Mouse (Mus musculus): ENCODE measurements around the gene Swap70.

The Swap70 gene

GRCm38 (mm10) chr7:110237837-110238451 lies 16.4 kb downstream of the Swap70 start:
- in situ Hi-C loops (cut with MboI, MseI): no loop called here

GRCm38 (mm10) chr7:110239590-110239989 lies 18.1 kb downstream of the Swap70 start:
- in situ Hi-C loops (cut with MboI, MseI): no loop called here

- in situ Hi-C loops (cut with MboI, MseI): no loop called here
Measured at GRCm38 (mm10) chr7:110241472-110242289, 20.2 kb downstream of the Swap70 start.

GRCm38 (mm10) chr7:110242290-110242581 lies 20.7 kb downstream of the Swap70 start:
- in situ Hi-C loops (cut with MboI, MseI): no loop called here

GRCm38 (mm10) chr7:110245128-110245527 lies 23.6 kb downstream of the Swap70 start:
- in situ Hi-C loops (cut with MboI, MseI): no loop called here

- in situ Hi-C loops (cut with MboI, MseI): no loop called here
Measured at GRCm38 (mm10) chr7:110246526-110246925, 25.0 kb downstream of the Swap70 start.

- in situ Hi-C loops (cut with MboI, MseI): no loop called here
Measured at GRCm38 (mm10) chr7:110247801-110248200, 26.3 kb downstream of the Swap70 start.

- in situ Hi-C loops (cut with MboI, MseI): no loop called here
Measured at GRCm38 (mm10) chr7:110248677-110249076, 27.2 kb downstream of the Swap70 start.

- in situ Hi-C loops (cut with MboI, MseI): no loop called here
Measured at GRCm38 (mm10) chr7:110253861-110254260, 32.4 kb downstream of the Swap70 start.

- in situ Hi-C loops (cut with MboI, MseI): no loop called here
Measured at GRCm38 (mm10) chr7:110254395-110254794, 32.9 kb downstream of the Swap70 start.

GRCm38 (mm10) chr7:110257059-110257458 lies 35.5 kb downstream of the Swap70 start:
- in situ Hi-C loops (cut with MboI, MseI): no loop called here

GRCm38 (mm10) chr7:110258196-110258950 lies 36.9 kb downstream of the Swap70 start:
- in situ Hi-C loops (cut with MboI, MseI): no loop called here

- in situ Hi-C loops (cut with MboI, MseI): loop anchor here (5.0 kb wide), 1 partner anchor 93 kb away; no protein-coding TSS in a partner anchor
Measured at GRCm38 (mm10) chr7:110259966-110260711, 38.6 kb downstream of the Swap70 start.

GRCm38 (mm10) chr7:110261807-110262206 lies 40.3 kb downstream of the Swap70 start:
- in situ Hi-C loops (cut with MboI, MseI): loop anchor here (5.0 kb wide), 1 partner anchor 95 kb away; no protein-coding TSS in a partner anchor

GRCm38 (mm10) chr7:110262661-110263060 lies 41.1 kb downstream of the Swap70 start:
- in situ Hi-C loops (cut with MboI, MseI): loop anchor here (5.0 kb wide), 1 partner anchor 95 kb away; no protein-coding TSS in a partner anchor

- in situ Hi-C loops (cut with MboI, MseI): loop anchor here (5.0 kb wide), 1 partner anchor 96 kb away; no protein-coding TSS in a partner anchor
Measured at GRCm38 (mm10) chr7:110263474-110263873, 42.0 kb downstream of the Swap70 start.

GRCm38 (mm10) chr7:110265796-110266195 lies 44.3 kb downstream of the Swap70 start:
- in situ Hi-C loops (cut with MboI, MseI): no loop called here

GRCm38 (mm10) chr7:110267014-110267413 lies 45.5 kb downstream of the Swap70 start:
- in situ Hi-C loops (cut with MboI, MseI): no loop called here

- in situ Hi-C loops (cut with MboI, MseI): no loop called here
Measured at GRCm38 (mm10) chr7:110267994-110268393, 46.5 kb downstream of the Swap70 start.

- in situ Hi-C loops (cut with MboI, MseI): no loop called here
Measured at GRCm38 (mm10) chr7:110268511-110268910, 47.0 kb downstream of the Swap70 start.

GRCm38 (mm10) chr7:110269777-110270176 lies 48.3 kb downstream of the Swap70 start:
- in situ Hi-C loops (cut with MboI, MseI): no loop called here

- in situ Hi-C loops (cut with MboI, MseI): no loop called here
Measured at GRCm38 (mm10) chr7:110270455-110270854, 48.9 kb downstream of the Swap70 start.
